Mouse (Mus musculus): ENCODE measurements around the gene Gm21190.
"Not testable (repeated sequence)": the region's sequence is repeated elsewhere in the genome, so short reads cannot be mapped to it uniquely, and the experiment has no call there.

The Gm21190 gene

DNA sequence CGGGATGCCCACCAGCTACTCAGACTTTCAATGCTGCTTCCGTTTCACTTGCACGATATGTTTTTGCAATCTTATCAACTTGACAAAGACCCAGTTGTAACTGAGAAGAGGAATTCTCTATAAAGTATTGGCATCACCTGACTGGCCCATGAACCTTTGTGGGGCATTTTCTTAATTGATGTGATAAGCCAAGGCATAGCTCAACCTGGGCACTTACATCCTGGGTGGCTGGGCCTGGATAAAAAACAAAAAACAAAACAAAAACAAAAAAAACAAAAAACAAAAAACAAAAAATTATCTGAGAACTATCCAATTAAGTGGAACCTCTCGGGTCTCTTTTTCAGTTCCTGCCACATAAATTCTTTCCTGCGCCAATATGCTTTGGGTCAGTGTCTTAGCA, 40.3 kb downstream of the Gm21190 start:
- DNase-seq: no peak

DNA sequence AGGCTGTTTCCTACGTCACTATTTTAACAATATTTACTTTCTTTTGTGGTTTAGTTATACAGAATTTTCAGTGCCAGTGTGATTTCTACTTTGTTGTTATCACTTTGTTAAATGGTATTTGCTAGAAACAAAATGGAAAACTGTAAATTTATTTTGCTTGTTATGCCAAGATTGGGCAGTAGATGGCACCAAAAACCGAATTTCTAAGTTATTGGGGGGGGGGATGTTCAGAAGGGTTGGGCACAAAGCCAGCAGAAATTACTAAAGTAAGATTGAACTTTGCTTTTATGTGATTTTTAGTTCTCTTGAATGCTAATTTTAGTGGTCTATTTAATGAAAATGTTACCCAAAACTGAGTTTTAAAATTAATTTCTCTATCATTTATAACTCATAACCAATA, 44.4 kb downstream of the Gm21190 start:
- not testable (repeated sequence) for DNase-seq

DNA sequence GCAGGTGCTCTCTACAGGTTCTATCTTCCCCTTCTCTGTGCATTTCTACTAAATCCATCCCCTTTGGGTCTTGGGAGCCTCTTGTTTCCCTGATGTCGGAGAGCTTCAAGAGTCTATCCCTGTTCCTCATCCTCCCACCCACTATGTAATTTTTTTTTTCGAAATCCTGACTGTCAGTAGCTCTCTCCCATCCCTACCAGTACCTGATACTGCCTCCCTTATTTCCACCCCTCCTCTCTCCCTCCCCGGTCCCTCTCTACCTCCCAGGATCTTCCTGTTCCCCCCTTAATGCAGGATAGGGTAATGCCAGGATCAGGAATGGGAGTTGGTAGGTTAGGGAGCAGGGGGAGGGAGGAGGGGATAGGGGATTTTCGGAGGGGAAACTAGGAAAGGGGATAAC, 45.4 kb downstream of the Gm21190 start:
- DNase-seq: not testable (repeated sequence)

DNA sequence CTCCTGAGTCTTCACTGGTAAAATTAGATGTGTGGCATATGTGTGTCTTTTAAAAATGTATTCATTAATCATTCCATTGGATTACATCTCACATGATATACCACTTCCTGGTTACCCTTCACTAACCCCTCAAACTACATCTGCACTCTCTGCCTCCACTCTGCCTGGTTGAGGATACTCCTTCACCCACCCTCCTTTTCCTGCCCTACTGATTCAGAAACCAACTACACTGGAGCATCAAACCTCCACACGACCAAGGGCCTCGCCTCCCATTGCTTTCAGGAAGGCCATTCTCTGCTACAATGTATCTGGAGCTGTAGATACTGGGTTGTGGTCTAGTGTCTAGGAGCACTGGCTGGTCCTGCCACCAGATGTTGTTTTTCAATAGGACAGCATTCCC, 46.2 kb downstream of the Gm21190 start:
- DNase-seq: not testable (repeated sequence)

DNA sequence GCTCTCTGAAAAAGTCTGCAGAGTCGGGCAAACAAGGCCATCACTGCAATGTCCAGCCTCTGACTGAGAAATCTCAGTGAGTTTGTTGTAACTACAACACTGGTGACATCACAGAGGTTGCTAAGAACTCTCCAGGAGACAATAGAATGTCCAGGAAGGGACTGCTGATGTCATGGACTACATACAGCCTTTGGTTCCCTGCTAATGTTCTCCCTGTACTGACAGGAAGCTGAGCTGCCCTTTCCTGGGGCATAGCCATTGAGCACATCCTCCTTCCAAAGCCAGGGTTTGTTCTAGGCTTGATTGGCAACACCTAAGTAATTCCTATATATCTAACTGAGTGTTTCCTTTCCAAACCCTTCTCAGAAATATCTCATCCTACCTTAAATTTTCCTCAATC, 52.6 kb downstream of the Gm21190 start, which contains the start of gene Gm21149:
Gm21149 (minus strand) TSS at position 101 of the 400 bp plus-strand sequence.
- DNase-seq: not testable (repeated sequence)
